Mouse (Mus musculus) activated CD4-positive, CD25-positive, alpha-beta regulatory T cell, adult 4 months (primary cell): ENCODE measurements around the gene Gm21776. TPM values are rescaled to one million over a fixed set of nuclear protein-coding genes. Genes with fewer than 3 reads are reported as not detected.
"Not testable (repeated sequence)": the region's sequence is repeated elsewhere in the genome, so short reads cannot be mapped to it uniquely, and the experiment has no call there.

Source experiments
- ATAC-seq: one replicate; pipeline ENCODE4 v1.8.0; 2017
- polyA plus RNA-seq, 2 experiments: library from polyadenylated mRNA; unstranded; fragments of 100-300 nt; shearing (Covaris generic); gene quantifications; one replicate each; pipeline ENCODE4 v1.2.1; 2017

The Gm21776 gene
- polyA plus RNA-seq: not detected

- ATAC-seq: not testable (repeated sequence)
Measured at GRCm38 (mm10) chrY:76378362-76378761, at the start of gene Gm21776. TSS of gene Gm21776 (plus strand) at chrY:76378662.
